Mouse (Mus musculus) stomach, embryonic 15.5 days (tissue): ENCODE measurements around the gene Synpo2. TPM values are rescaled to one million over a fixed set of nuclear protein-coding genes. Genes with fewer than 3 reads are reported as not detected.

Experiments
- ATAC-seq: fragments of 200-750 bp; cut with Nextera tagmentation; 2 replicates; pipeline ENCODE4 v1.8.0; 2017; ENCODE audit warnings: low read depth, moderate number of reproducible peaks, moderate TSS enrichment; ENCODE audit not compliant: insufficient read depth, low FRiP score
- H3K27ac ChIP-seq: fragments of 300-500 bp; sonication (generic); 2 replicates; pipeline ENCODE4 v1.5.1; 2015; ENCODE audit warnings: mild to moderate bottlenecking, inconsistent platforms
- H3K27me3 ChIP-seq: fragments of 300-500 bp; sonication (generic); replicated peaks from 2 replicates; pipeline ENCODE4 v1.6.1; 2015; ENCODE audit warnings: inconsistent platforms
- H3K36me3 ChIP-seq: fragments of 300-500 bp; sonication (generic); 2 replicates; pipeline ENCODE4 v1.6.1; 2015; ENCODE audit warnings: inconsistent platforms
- H3K4me1 ChIP-seq: fragments of 300-500 bp; sonication (generic); 2 replicates; pipeline ENCODE4 v1.6.1; 2015; ENCODE audit warnings: inconsistent platforms
- H3K4me2 ChIP-seq: fragments of 300-500 bp; sonication (generic); 2 replicates; pipeline ENCODE4 v1.6.1; 2015; ENCODE audit warnings: mild to moderate bottlenecking, inconsistent platforms
- H3K4me3 ChIP-seq: fragments of 300-500 bp; sonication (generic); replicated peaks from 2 replicates; pipeline ENCODE4 v1.5.1; 2015; ENCODE audit warnings: inconsistent platforms
- H3K9ac ChIP-seq: fragments of 300-500 bp; sonication (generic); 2 replicates; pipeline ENCODE4 v1.6.1; 2015; ENCODE audit warnings: inconsistent platforms
- H3K9me3 ChIP-seq: fragments of 300-500 bp; sonication (generic); 2 replicates; pipeline ENCODE4 v1.6.1; 2016; ENCODE audit warnings: inconsistent platforms
- WGBS: fragments of 180-500 bp; shearing (Covaris S2); methylation state at CpG from one replicate; pipeline ENCODE4 v1.1.7; 2015; 5-methylcytosine and 5-hydroxymethylcytosine counted together
- polyA plus RNA-seq: library from polyadenylated mRNA; unstranded; fragments of >200 nt; fragmentation: Nextera tagmentation; extraction: Ambion mirVana; gene quantifications from 2 replicates; pipeline ENCODE4 v1.2.1, GENCODE M21; 2015

The Synpo2 gene
- polyA plus RNA-seq, 1 experiment from 2014 or later, result 28.0 TPM

DNA sequence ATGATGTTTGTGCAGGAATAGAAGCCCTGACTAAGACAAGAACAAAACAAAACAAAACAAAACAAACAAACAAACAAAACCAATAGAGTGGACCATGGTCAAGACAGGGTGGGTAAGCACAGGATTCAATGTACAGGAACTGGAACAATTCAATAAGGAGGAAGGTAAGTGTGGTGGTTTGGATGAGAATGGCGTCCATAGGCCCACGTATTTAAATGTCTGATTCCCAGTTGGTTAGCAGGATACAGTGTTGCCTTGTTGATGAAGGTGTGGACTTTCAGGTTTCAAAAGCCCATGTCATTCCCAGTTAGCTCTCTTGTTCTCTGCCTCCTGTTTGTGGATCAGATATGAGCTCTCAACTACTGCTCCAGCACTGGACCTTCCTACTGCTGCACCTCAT, 140.8 kb downstream of the Synpo2 start:
- no peak for ATAC-seq
- Histone ChIP-seq H3K9ac (no peak overlapping the region), H3K27ac (no peak overlapping the region), H3K4me2 (no peak overlapping the region), H3K27me3 (no peaks in the 10 kb centered on the region), H3K36me3 (no peaks in the 10 kb centered on the region), H3K4me1 (peaks cover 6% of the 10 kb centered on the region; the same call in 1 of the 2 replicates), H3K4me3 (no peak overlapping the region), H3K9me3 (no peaks in the 10 kb centered on the region)
- 86% methylated on average over 2 of the region's 2 CpGs for WGBS

DNA sequence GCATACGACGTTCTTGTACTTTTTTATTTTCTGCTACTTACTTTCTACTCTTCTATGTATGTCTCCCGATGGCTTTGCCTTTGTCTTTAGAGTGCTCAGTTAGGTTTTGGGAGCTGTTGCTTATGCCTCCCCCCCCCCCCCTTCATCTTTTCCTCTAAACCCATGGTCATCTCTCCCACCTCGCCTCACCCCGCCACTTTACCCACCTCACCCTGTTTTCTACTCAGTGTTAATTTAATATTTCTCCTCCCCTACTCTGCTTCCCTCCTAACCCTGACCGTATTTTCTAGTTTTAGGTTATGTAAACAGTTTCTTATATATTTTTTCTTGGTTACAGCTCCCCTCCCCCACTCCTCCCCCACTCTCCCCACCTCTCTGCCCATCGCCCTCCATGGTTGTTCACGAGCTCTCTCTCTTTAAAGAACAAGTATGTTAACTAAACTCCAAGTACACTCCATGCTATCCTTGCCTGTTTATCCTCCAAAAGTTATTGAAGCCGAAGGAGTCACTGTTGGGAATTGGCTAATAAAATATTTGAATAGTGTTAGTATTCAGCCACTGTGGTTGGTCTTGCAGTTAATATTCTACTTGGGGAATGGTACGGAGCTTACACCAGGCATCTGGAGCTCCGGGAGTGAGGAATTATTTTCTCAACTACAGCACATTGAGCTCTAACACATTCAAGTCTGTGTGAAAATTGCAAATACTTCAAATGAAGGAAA, 142.1 kb downstream of the Synpo2 start:
- Histone ChIP-seq H3K4me1 (peaks cover 9% of the 10 kb centered on the region; the same call in 1 of the 2 replicates), H3K4me2 (peak overlapping the region; percentile 32), H3K27ac (peak overlapping the region; percentile 67), H3K9ac (no peak overlapping the region), H3K9me3 (no peaks in the 10 kb centered on the region), H3K4me3 (no peak overlapping the region), H3K27me3 (no peaks in the 10 kb centered on the region), H3K36me3 (no peaks in the 10 kb centered on the region)
- 49% methylated on average over 11 of the region's 11 CpGs for WGBS
- peak; percentile 23; the same call in 1 of the 2 replicates for ATAC-seq

DNA sequence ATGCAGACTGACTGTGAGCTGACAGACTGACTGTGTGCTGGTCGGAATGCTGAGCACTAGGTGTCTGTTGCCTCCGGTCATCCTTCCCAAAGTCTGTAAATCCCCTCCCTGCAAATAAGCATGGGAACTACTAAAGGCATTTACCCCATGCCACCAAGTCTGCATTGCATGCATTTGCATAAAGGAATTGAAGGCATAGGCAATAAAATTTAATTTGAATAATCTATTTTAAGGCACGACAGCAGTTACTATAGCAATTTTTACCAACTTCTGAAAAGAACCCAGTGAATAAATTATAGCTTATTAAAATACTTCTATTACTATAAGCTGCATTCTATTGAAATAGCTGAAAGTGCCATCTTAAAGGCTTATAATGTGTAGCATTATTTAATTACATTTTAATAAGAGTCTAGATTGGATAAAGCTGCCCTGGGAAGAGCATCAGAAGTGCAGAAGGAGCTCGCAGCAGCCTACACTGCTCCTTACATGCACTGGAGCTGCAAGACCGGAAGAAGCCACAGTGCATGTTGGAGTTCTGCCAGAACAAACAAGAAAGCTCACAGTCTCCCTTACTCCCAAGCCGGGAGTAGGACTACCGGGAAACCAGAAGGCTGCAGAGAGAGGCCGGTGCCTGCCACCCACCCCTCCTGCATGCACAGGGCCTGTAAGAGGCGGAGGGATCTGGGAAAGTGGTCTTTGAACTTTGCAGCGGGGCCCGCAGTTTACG, 142.9 kb downstream of the Synpo2 start:
- Histone ChIP-seq H3K27me3 (no peaks in the 10 kb centered on the region), H3K9ac (no peak overlapping the region), H3K27ac (peak overlapping the region; percentile 67), H3K4me1 (peaks cover 9% of the 10 kb centered on the region; the same call in 1 of the 2 replicates), H3K36me3 (no peaks in the 10 kb centered on the region), H3K4me3 (no peak overlapping the region), H3K4me2 (peak overlapping the region; percentile 32), H3K9me3 (no peaks in the 10 kb centered on the region)
- 36% methylated on average over 12 of the region's 12 CpGs for WGBS
- peak; percentile 82 for ATAC-seq

DNA sequence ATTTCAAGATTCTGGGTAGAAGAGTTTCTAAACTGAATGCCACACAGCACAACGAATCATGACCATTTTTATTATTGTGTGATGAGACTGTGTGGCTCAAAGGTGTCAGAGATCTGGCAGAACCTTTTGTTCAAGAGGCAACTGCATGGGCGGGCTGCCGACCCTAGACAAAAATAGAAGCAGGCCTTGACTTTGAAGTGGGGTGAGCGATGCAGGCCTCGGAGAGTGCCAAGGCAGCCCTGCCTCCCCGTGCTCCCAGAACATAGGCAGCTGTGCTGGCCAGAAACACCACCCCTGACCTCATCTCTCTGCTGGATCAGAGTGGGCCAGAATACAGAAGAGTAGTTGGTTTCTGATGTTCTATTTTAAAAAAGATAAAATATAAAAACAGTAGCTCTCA, 143.5 kb downstream of the Synpo2 start:
- Histone ChIP-seq H3K9me3 (no peaks in the 10 kb centered on the region), H3K9ac (no peak overlapping the region), H3K36me3 (no peaks in the 10 kb centered on the region), H3K27ac (peak overlapping the region; percentile 40), H3K4me1 (peaks cover 9% of the 10 kb centered on the region; the same call in 1 of the 2 replicates), H3K4me2 (no peak overlapping the region), H3K27me3 (no peaks in the 10 kb centered on the region), H3K4me3 (no peak overlapping the region)
- ATAC-seq, result no peak
- WGBS, result 45% methylated on average over 6 of the region's 6 CpGs

DNA sequence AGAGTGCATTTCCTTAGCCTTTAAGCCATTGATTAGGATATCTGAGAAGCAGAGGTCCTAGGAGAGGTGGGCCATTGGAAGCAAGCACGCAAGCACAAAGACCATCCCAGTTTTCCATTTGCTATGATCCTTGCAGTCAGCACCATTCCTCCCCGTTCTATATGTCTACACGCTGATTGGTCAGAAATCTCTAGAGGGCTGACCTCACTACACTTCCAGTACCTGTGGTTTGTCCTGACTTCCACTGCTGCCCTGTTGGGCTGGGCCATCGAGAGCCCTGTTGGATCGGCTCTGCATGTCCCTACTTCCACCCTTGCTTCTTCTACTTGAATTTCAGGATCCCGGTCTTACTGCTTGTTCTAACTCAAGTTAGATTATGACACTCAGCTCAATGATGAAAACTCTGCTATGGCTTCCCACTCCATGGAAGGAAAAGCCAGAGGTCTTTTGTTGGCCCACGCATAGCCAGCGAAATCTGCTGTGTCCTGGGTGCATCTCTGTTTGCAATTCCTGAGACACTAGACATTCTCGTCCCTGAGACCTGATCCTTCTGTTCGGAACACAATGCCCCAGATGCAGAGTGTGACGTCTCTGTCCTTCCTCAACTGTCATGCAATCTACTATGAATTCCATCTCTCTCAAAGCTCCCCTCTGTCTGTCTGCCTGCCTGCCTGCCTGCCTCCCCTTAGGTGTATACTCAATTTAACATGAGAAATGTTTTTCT, 146.5 kb downstream of the Synpo2 start:
- peak; percentile 62 for ATAC-seq
- WGBS, result 75% methylated on average over 11 of the region's 11 CpGs
- H3K27ac ChIP-seq, result 0 out of 2 replicates have a peak overlapping the region, but pooled peaks have one; percentile 4
- H3K9me3 ChIP-seq, result no peaks in the 10 kb centered on the region
- no peaks in the 10 kb centered on the region for H3K36me3 ChIP-seq
- H3K4me3 ChIP-seq, result no peak overlapping the region
- peaks cover 9% of the 10 kb centered on the region; the same call in 1 of the 2 replicates for H3K4me1 ChIP-seq
- no peaks in the 10 kb centered on the region for H3K27me3 ChIP-seq
- no peak overlapping the region for H3K4me2 ChIP-seq
- H3K9ac ChIP-seq, result no peak overlapping the region

DNA sequence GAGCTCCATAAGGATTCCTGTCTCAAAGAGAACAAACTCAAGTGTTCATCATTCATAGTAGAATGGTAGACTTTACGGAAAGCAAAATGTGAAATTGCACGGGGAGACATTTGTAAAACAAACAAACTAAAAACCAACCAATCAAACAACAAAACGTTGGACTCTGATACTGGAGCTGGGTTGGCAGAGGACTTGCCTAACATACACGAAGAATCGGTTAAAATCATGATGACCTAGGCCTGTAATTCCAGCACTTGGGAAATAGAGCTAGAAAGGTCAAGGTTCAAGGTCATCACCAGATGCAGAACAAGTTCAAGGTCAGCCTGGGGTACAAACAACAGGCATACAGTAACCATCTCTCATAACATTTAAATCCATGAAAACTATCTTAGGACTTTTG, 147.7 kb downstream of the Synpo2 start:
- no peak overlapping the region for H3K4me3 ChIP-seq
- no peak overlapping the region for H3K27ac ChIP-seq
- H3K4me2 ChIP-seq, result no peak overlapping the region
- no peaks in the 10 kb centered on the region for H3K27me3 ChIP-seq
- ATAC-seq, result no peak
- peaks cover 9% of the 10 kb centered on the region; the same call in 1 of the 2 replicates for H3K4me1 ChIP-seq
- H3K9ac ChIP-seq, result no peak overlapping the region
- H3K9me3 ChIP-seq, result no peaks in the 10 kb centered on the region
- H3K36me3 ChIP-seq, result no peaks in the 10 kb centered on the region
- 75% methylated on average over 5 of the region's 5 CpGs for WGBS

DNA sequence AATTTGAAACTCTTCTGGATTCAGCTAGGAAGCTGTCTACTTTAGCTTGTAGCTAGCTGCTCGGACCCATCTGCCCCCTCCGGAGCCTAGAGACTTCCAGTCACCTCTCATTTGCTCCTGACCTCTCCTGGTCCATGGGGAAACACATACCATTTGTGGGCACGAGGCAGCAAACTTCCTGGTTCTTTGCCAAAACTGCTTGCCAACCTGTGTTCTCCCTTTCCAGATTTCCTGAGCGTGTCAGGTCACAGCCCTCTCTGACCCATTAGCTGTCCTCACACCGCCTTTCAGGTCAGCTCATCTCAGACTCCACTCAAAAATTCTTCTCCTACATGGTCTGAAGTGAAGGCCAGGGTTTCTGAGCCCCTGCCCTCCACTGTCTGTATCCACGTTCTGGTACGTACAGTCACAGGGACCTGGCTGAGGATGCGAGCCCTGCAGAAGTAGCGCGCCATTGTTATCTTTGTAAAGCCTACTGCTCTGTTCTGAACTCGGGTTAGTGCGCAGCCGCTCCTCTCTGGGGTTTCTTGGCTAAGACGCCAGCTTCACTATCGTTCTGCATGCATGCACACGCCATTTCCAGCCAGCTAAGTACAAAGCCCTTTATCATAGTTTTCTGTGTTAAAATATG, 150.0 kb downstream of the Synpo2 start:
- Histone ChIP-seq H3K27ac (no peak overlapping the region), H3K4me3 (no peak overlapping the region), H3K9ac (no peak overlapping the region), H3K9me3 (no peaks in the 10 kb centered on the region), H3K36me3 (no peaks in the 10 kb centered on the region), H3K27me3 (no peaks in the 10 kb centered on the region), H3K4me1 (0 out of 2 replicates have a peak, but pooled peaks cover 4% of the 10 kb centered on the region), H3K4me2 (no peak overlapping the region)
- ATAC-seq, result no peak
- 82% methylated on average over 16 of the region's 16 CpGs for WGBS

DNA sequence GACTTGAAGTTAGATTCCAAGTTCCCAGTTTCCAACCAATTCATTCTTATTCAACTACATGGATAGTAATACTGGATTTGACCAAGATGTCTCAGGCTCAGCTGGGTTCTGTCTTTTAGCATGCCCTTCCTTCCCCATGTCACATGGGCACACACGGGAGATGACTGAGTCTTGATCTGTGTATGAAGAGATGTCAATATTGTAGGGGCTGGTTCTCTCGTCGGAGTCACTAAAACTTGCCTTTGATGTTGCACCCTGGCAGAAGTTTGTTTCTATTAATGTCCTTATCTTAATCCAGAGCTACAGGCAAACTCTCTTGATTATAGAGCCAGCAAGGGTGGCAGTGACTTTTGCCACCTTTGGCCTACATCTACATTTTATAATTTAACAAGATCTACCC, 154.3 kb downstream of the Synpo2 start:
- 53% methylated on average over 3 of the region's 3 CpGs for WGBS
- Histone ChIP-seq H3K27ac (peak overlapping the region; percentile 36; the same call in 1 of the 2 replicates), H3K36me3 (no peaks in the 10 kb centered on the region), H3K4me1 (no peaks in the 10 kb centered on the region), H3K4me3 (no peak overlapping the region), H3K27me3 (no peaks in the 10 kb centered on the region), H3K9ac (no peak overlapping the region), H3K9me3 (no peaks in the 10 kb centered on the region), H3K4me2 (no peak overlapping the region)
- ATAC-seq, result no peak

DNA sequence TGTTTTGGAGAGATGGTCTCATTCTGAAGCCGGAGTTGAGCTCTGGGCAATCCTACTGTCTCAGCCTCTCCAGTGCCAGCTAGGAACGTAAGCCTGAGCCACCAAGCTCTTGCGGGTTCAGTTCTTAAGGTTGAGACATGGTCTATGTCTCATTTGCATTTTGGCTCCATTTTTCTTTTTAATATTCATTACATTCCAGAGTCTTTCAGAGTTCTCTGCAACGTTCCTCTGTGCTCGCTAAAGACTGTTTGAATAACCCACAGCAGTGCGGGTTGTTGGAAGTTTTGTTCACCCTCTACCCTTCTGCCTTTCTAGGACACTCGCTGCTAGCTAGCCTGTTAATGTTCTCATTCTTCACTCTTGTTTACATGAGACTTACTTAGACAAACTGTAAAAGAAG, 155.0 kb downstream of the Synpo2 start:
- Histone ChIP-seq H3K27ac (peak overlapping the region; percentile 36; the same call in 1 of the 2 replicates), H3K27me3 (no peaks in the 10 kb centered on the region), H3K9me3 (no peaks in the 10 kb centered on the region), H3K4me3 (no peak overlapping the region), H3K4me1 (no peaks in the 10 kb centered on the region), H3K9ac (no peak overlapping the region), H3K36me3 (no peaks in the 10 kb centered on the region), H3K4me2 (no peak overlapping the region)
- ATAC-seq, result no peak
- WGBS, result 38% methylated on average over 7 of the region's 7 CpGs

DNA sequence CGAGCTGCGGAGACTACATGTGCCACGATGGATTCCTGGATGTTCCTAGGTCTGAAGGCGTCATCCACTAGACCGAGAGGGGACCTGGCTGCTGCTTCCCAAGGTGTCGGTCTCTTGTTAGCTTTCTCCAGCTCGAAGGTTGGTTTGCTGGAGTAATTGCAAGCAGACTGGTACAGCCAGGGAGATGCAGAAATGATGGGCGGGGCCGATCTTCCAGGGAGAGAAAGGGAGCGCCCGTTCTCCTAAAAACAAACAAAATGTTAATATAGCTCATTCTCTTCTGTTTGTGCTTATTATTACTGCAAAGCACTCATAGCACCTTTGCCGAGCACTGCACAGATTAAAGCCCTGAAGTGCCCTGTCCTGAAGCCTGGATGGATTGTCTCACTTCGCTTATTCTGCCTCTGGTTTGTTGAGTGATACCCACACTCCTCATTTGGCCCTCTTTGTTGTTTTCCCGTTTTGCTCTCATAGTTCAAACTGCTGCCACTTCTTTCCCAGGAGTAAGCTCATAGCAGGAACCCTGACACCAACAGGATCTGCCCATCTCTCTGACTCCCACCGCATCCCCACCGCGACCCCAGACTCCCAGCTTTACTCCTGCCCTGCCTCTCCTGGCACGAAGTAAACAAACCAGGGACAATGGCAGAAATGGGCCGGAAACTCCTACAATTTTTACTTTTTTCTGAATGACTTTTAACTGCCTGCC, 155.8 kb downstream of the Synpo2 start:
- no peak overlapping the region for H3K4me3 ChIP-seq
- H3K4me1 ChIP-seq, result no peaks in the 10 kb centered on the region
- ATAC-seq, result no peak
- H3K4me2 ChIP-seq, result no peak overlapping the region
- no peaks in the 10 kb centered on the region for H3K36me3 ChIP-seq
- H3K27me3 ChIP-seq, result no peaks in the 10 kb centered on the region
- WGBS, result 64% methylated on average over 19 of the region's 19 CpGs
- H3K27ac ChIP-seq, result peak overlapping the region; percentile 36
- H3K9ac ChIP-seq, result no peak overlapping the region
- no peaks in the 10 kb centered on the region for H3K9me3 ChIP-seq

DNA sequence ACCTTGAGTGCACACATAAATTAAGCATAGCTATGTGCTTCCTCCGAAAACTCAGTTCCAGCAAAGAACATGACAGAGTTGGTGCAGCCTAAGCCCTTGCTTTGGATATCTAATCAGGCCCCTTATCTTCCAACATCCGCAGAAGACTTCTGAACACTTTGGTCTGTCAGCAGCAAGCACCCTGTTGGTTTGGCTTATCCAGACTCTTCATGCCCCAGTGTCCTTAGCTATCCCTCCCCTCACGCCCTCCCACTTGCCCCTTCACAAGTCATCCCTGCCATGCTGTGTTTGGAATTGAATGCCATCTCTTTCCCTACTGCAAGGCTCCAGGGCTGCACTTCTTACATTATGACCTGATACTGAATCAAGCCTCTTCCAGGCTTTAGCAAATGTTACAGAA, 160.2 kb downstream of the Synpo2 start:
- H3K9ac ChIP-seq, result no peak overlapping the region
- H3K36me3 ChIP-seq, result no peaks in the 10 kb centered on the region
- no peaks in the 10 kb centered on the region for H3K9me3 ChIP-seq
- H3K27ac ChIP-seq, result no peak overlapping the region
- no peaks in the 10 kb centered on the region for H3K4me1 ChIP-seq
- no peak for ATAC-seq
- H3K4me2 ChIP-seq, result no peak overlapping the region
- 82% methylated on average over 3 of the region's 3 CpGs for WGBS
- H3K4me3 ChIP-seq, result no peak overlapping the region
- H3K27me3 ChIP-seq, result no peaks in the 10 kb centered on the region
